Mouse (Mus musculus) embryonic fibroblast, embryonic 13.5 days (primary cell): ENCODE results near the gene C1ql3.

ENCODE experiments used
- CTCF ChIP-seq: IDR thresholded peaks from 2 replicates; pipeline ENCODE4 v1.5.1; 2011; ENCODE audit warnings: mild to moderate bottlenecking, control low read depth, low read length, moderate library complexity, borderline replicate concordance; ENCODE audit not compliant: insufficient read depth
- POLR2A ChIP-seq: IDR thresholded peaks from 2 replicates; pipeline ENCODE4 v1.6.1; 2011; ENCODE audit warnings: low read depth, mild to moderate bottlenecking, control low read depth, low read length, moderate library complexity

DNA sequence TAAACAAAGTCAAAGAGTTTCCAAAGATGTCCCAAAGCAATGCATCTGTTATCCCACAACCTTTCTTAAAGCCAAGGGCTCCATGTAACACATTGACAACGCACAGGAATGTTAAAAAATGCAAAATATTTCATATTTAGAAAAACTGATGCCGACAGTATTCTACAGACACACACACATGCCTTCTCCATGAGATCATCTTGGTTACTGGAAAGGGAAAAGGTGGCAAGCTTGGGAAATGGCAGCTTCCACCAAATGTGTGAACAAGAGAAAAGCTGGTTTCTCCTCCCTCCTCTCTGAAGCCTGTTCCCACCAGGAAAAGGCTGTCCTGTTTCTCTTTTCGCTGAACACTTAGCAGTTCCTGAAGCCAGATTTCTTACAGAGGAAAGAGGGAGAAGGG, 27.2 kb upstream of the C1ql3 start:
- TF ChIP-seq POLR2A (no peak), CTCF (no peak)
